Comparison of ENCODE assay signal across 22 mouse cellular contexts in genomic region chr1:154832168-154832539, GRCm38 (mm10). TPM values are rescaled to one million over a fixed set of nuclear protein-coding genes. Genes with fewer than 3 reads are reported as not detected.
"Had no signal": no experiment of that assay in that cellular context is flagged by ENCODE, and none has a peak within 500 bp of the region (broad histone marks: within the 10 kb centered on the region; RNA-seq: fewer than 3 reads in every experiment).

No protein-coding gene starts in this region.

- DNase-seq: kidney, adult 9 months; kidney, postnatal 25 days; layer of hippocampus, adult 9-11 months; liver; lung, adult 18-20 months; lung, postnatal 10 days; lung, postnatal 36 days; right cerebral cortex, adult 18-20 months; right cerebral cortex, postnatal 14 days; right cerebral cortex, postnatal 4 days; thymus, postnatal 25 days had no signal

- H3K9me3 ChIP-seq: limb, embryonic 10.5 days; limb, embryonic 13.5 days; liver, embryonic 12.5 days; liver, embryonic 15.5 days; lung, embryonic 15.5 days; midbrain, embryonic 10.5 days; midbrain, embryonic 13.5 days had no signal

- H3K9ac ChIP-seq: limb, embryonic 13.5 days; liver, embryonic 12.5 days; liver, embryonic 15.5 days; lung, embryonic 15.5 days; midbrain, embryonic 13.5 days had no signal

- H3K36me3 ChIP-seq: limb, embryonic 10.5 days; limb, embryonic 13.5 days; liver, embryonic 12.5 days; liver, embryonic 15.5 days; lung, embryonic 15.5 days; midbrain, embryonic 10.5 days; midbrain, embryonic 13.5 days had no signal

- ATAC-seq: liver, embryonic 12.5 days had no signal

- H3K4me2 ChIP-seq: limb, embryonic 13.5 days; liver, embryonic 12.5 days; liver, embryonic 15.5 days; lung, embryonic 15.5 days; midbrain, embryonic 13.5 days had no signal

- H3K27ac ChIP-seq: kidney, postnatal 0 days; limb, embryonic 10.5 days; limb, embryonic 13.5 days; liver, embryonic 12.5 days; liver, embryonic 15.5 days; lung, embryonic 15.5 days; midbrain, embryonic 10.5 days; midbrain, embryonic 13.5 days; stomach, postnatal 0 days had no signal

- H3K4me1 ChIP-seq: liver, embryonic 12.5 days; liver, embryonic 15.5 days; lung, embryonic 15.5 days; megakaryocyte, embryonic 14.5 days had no signal

- H3K27me3 ChIP-seq: limb, embryonic 13.5 days; liver, embryonic 12.5 days; liver, embryonic 15.5 days; lung, embryonic 15.5 days; megakaryocyte, embryonic 14.5 days; midbrain, embryonic 13.5 days had no signal

- H3K4me3 ChIP-seq: limb, embryonic 10.5 days; limb, embryonic 13.5 days; liver, embryonic 12.5 days; liver, embryonic 15.5 days; lung, embryonic 15.5 days; megakaryocyte, embryonic 14.5 days; midbrain, embryonic 10.5 days; midbrain, embryonic 13.5 days; myocyte had no signal

RNA-seq across cellular contexts. Expression of gene Cacna1e, which starts 52.1 kb away (rescaled TPM):
- polyA plus RNA-seq: myocyte had no signal
